Mouse (Mus musculus) ES-Bruce4 (cell line): ENCODE results near the gene Gif.

Experiments used
- CTCF ChIP-seq: IDR thresholded peaks from one replicate; pipeline ENCODE4 v1.8.1; 2011; ENCODE audit warnings: low read depth, low read length
- POLR2A ChIP-seq: IDR thresholded peaks from one replicate; pipeline ENCODE4 v1.8.1; 2011; ENCODE audit warnings: low read length; ENCODE audit not compliant: insufficient read depth

DNA sequence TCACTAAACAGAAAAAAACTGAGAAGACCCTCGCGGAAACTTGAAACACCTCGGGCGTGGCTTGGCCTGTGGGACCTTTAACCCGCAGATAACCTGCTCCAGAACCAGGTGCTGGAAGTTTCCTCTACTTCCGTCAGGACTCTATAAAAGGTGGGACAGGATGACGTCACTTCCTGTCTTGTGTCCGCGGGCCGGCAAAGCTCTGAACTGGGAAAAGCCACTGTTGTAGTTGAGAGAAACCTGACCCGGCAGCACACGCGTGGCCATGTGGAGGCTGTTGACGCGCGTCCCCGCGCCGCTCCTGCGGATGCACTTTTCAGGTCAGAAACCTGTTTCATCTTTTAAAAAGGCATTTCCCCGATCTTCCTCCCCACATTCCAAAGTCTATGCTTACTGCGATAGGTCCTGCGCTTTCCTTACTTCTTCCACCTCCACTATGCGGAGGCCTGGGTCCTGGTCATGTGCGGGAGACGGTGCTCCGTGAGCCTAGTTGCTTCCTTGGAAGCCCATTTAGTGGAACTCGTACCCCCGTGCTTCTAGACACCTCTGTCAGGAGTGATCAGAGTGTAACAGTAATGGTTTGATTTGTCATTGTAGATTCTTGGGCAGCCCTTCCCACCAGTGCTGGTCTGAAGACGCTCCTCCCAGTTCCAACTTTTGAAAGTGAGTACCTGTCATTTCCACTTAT, 23.0 kb downstream of the Gif start, which contains the start of gene Mrpl16:
- TF ChIP-seq POLR2A: peak; percentile 32
- no peak for TF ChIP-seq CTCF
